Mouse (Mus musculus) MEL (cell line): Measurements from ENCODE around the gene Acaa1a. TPM values are rescaled to one million over a fixed set of nuclear protein-coding genes. Genes with fewer than 3 reads are reported as not detected.

Source experiments
- DNase-seq: peaks from one replicate; pipeline ENCODE4 v3.0.0; 2011; ENCODE audit warnings: low read depth, low spot score
- H3K27ac ChIP-seq: 2 replicates; pipeline ENCODE4 v1.5.1; 2012; ENCODE audit warnings: low read depth, mild to moderate bottlenecking, control low read depth, low read length, moderate library complexity; ENCODE audit not compliant: control insufficient read depth
- H3K27me3 ChIP-seq, 2 experiments: fragments of 150-350 bp in 1 of 2; sonication (generic) in 1 of 2; 2 replicates each; pipeline ENCODE4 v1.6.1; 2012; ENCODE audit warnings: low read length in 2 of 2, mild to moderate bottlenecking in 2 of 2, improper control_type of control experiment in 1 of 2, moderate library complexity in 1 of 2; ENCODE audit not compliant: insufficient read depth in 2 of 2, control insufficient read depth in 1 of 2
- H3K36me3 ChIP-seq, 2 experiments: 2 replicates each; pipeline ENCODE4 v1.6.1; 2012 to 2014; ENCODE audit warnings: low read length in 2 of 2, improper control_type of control experiment in 1 of 2, inconsistent platforms in 1 of 2, mild to moderate bottlenecking in 1 of 2; ENCODE audit not compliant: insufficient read depth in 2 of 2, control insufficient read depth in 1 of 2
- H3K4me1 ChIP-seq, 2 experiments: fragments of 150-350 bp in 1 of 2; sonication (generic) in 1 of 2; 2 replicates each; pipeline ENCODE4 v1.6.1; 2012; ENCODE audit warnings: low read length in 2 of 2, improper control_type of control experiment in 1 of 2, mild to moderate bottlenecking in 1 of 2; ENCODE audit not compliant: insufficient read depth in 2 of 2, control insufficient read depth in 1 of 2
- H3K4me3 ChIP-seq, 2 experiments: fragments of 150-350 bp in 1 of 2; sonication (generic) in 1 of 2; 2 replicates each; pipeline ENCODE4 v1.5.1; 2012; ENCODE audit warnings: low read depth in 2 of 2, low read length in 2 of 2, mild to moderate bottlenecking in 2 of 2, moderate library complexity in 2 of 2, control low read depth in 1 of 2, improper control_type of control experiment in 1 of 2; ENCODE audit not compliant: control insufficient read depth in 1 of 2, insufficient read depth in 1 of 2
- H3K79me2 ChIP-seq: 2 replicates; pipeline ENCODE4 v1.6.1; 2012; ENCODE audit warnings: mild to moderate bottlenecking, low read length, moderate library complexity; ENCODE audit not compliant: control insufficient read depth, poor library complexity, insufficient read depth
- H3K9ac ChIP-seq: 2 replicates; pipeline ENCODE4 v1.6.1; 2012; ENCODE audit warnings: low read depth, mild to moderate bottlenecking, control low read depth, low read length, moderate library complexity; ENCODE audit not compliant: control insufficient read depth, poor library complexity, severe bottlenecking
- H3K9me3 ChIP-seq: fragments of 150-350 bp; sonication (generic); replicated peaks from 2 replicates; pipeline ENCODE4 v1.6.1; 2012; ENCODE audit warnings: mild to moderate bottlenecking, low read length, improper control_type of control experiment, moderate library complexity; ENCODE audit not compliant: insufficient read depth
- CHD1 ChIP-seq: IDR thresholded peaks from 2 replicates; pipeline ENCODE4 v1.6.1; 2012; ENCODE audit warnings: low read depth, mild to moderate bottlenecking, inconsistent platforms, low read length, improper control_type of control experiment
- CHD2 ChIP-seq: IDR thresholded peaks from 2 replicates; pipeline ENCODE4 v1.6.1; 2011; ENCODE audit warnings: low read length, improper control_type of control experiment
- E2F4 ChIP-seq: IDR thresholded peaks from 2 replicates; pipeline ENCODE4 v1.6.1; 2011; ENCODE audit warnings: low read depth, low read length, improper control_type of control experiment, borderline replicate concordance
- EP300 ChIP-seq, 2 experiments: IDR thresholded peaks; 2 replicates each; pipeline ENCODE4 v1.6.1; 2011; ENCODE audit warnings: improper control_type of control experiment in 2 of 2, low read length in 2 of 2, low read depth in 1 of 2, mild to moderate bottlenecking in 1 of 2
- GABPA ChIP-seq: IDR thresholded peaks from 2 replicates; pipeline ENCODE4 v1.6.1; 2012; ENCODE audit warnings: low read depth, mild to moderate bottlenecking, inconsistent platforms, low read length, improper control_type of control experiment, moderate library complexity
- JUND ChIP-seq: IDR thresholded peaks from 2 replicates; pipeline ENCODE4 v1.6.1; 2011; ENCODE audit warnings: low read depth, mild to moderate bottlenecking, improper control_type of control experiment, low read length
- MAX ChIP-seq: IDR thresholded peaks from 2 replicates; pipeline ENCODE4 v1.6.1; 2011; ENCODE audit warnings: low read length, improper control_type of control experiment
- MXI1 ChIP-seq: IDR thresholded peaks from 2 replicates; pipeline ENCODE4 v1.6.1; 2011; ENCODE audit warnings: mild to moderate bottlenecking, low read depth, low read length, improper control_type of control experiment
- POLR2AphosphoS2 ChIP-seq: IDR thresholded peaks from 2 replicates; pipeline ENCODE4 v1.6.1; 2011; ENCODE audit warnings: low read length, improper control_type of control experiment
- POLR2AphosphoS5 ChIP-seq: IDR thresholded peaks from 2 replicates; pipeline ENCODE4 v1.6.1; 2012; ENCODE audit warnings: low read depth, borderline replicate concordance, mild to moderate bottlenecking, inconsistent platforms, low read length, moderate library complexity, mixed read lengths
- RAD21 ChIP-seq: IDR thresholded peaks from 2 replicates; pipeline ENCODE4 v1.6.1; 2011; ENCODE audit warnings: mild to moderate bottlenecking, low read depth, low read length, improper control_type of control experiment
- TAL1 ChIP-seq: IDR thresholded peaks from 2 replicates; pipeline ENCODE4 v1.6.1; 2012; ENCODE audit warnings: mild to moderate bottlenecking, inconsistent platforms, low read length, moderate library complexity, mixed read lengths
- TBP ChIP-seq: IDR thresholded peaks from 2 replicates; pipeline ENCODE4 v1.8.0; 2011; ENCODE audit warnings: low read depth, low read length, improper control_type of control experiment
- TCF12 ChIP-seq: IDR thresholded peaks from 2 replicates; pipeline ENCODE4 v1.6.1; 2014; ENCODE audit warnings: low read depth, mild to moderate bottlenecking, inconsistent platforms, low read length, improper control_type of control experiment, moderate library complexity
- USF1 ChIP-seq: IDR thresholded peaks from 2 replicates; pipeline ENCODE4 v1.6.1; 2014; ENCODE audit warnings: low read depth, mild to moderate bottlenecking, inconsistent platforms, low read length, improper control_type of control experiment, moderate library complexity
- USF2 ChIP-seq, 2 experiments: IDR thresholded peaks; 2 replicates each; pipeline ENCODE4 v1.6.1; 2011 to 2012; ENCODE audit warnings: improper control_type of control experiment in 2 of 2, low read length in 2 of 2, borderline replicate concordance in 1 of 2, inconsistent platforms in 1 of 2, low read depth in 1 of 2, mild to moderate bottlenecking in 1 of 2; ENCODE audit not compliant: insufficient read depth in 1 of 2
- ZKSCAN1 ChIP-seq: IDR thresholded peaks from 2 replicates; pipeline ENCODE4 v1.6.1; 2012; ENCODE audit warnings: low read depth, mild to moderate bottlenecking, inconsistent platforms, low read length, improper control_type of control experiment, moderate library complexity
- ZNF384 ChIP-seq: IDR thresholded peaks from 2 replicates; pipeline ENCODE4 v1.6.1; 2012; ENCODE audit warnings: low read depth, mild to moderate bottlenecking, inconsistent platforms, low read length, improper control_type of control experiment
- polyA plus RNA-seq, 2 experiments: library from polyadenylated mRNA; stranded (reverse) in 1 of 2; unstranded in 1 of 2; fragments of >175 nt in 1 of 2; fragments of >200 nt in 1 of 2; gene quantifications; 2 replicates each; pipeline versions ENCODE4 v1.2.1 to v1.2.4; 2012; ENCODE audit warnings: low replicate concordance in 2 of 2, low read depth in 1 of 2; ENCODE audit not compliant: insufficient read length in 2 of 2, insufficient read depth in 1 of 2, missing spikeins in 1 of 2
- total RNA-seq: library from RNA; depleted of rRNA; stranded (reverse); fragments of 300-350 nt; gene quantifications from 2 replicates; pipeline ENCODE4 v1.2.3, GENCODE M21; 2012

The Acaa1a gene
- total and polyA plus RNA-seq, 3 experiments: 19.5 to 22.1 TPM; not detected in 1

GRCm38 (mm10) chr9:119338350-119338749 is 1.1 kb upstream of the Acaa1a start:
- TF ChIP-seq USF1: no peak
- TF ChIP-seq MAX: no peak
- no peak for TF ChIP-seq EP300 (IDR thresholded peaks at IDR 0.05; ENCODE audit: low read depth in 1 of 2, low read length in 2 of 2)
- no peak for TF ChIP-seq ZNF384
- TF ChIP-seq MXI1: no peak
- TF ChIP-seq ZKSCAN1: no peak
- no peak for TF ChIP-seq USF2 (IDR thresholded peaks at IDR 0.05; ENCODE audit: borderline replicate concordance in 1 of 2, insufficient read depth in 1 of 2, low read depth in 1 of 2, low read length in 2 of 2)
- TF ChIP-seq TBP: no peak
- no peak for TF ChIP-seq TAL1
- TF ChIP-seq POLR2AphosphoS2: no peak
- TF ChIP-seq E2F4: no peak
- TF ChIP-seq CHD1: no peak
- TF ChIP-seq GABPA: no peak
- no peak for TF ChIP-seq JUND
- no peak for TF ChIP-seq POLR2AphosphoS5
- no peak for TF ChIP-seq TCF12
- TF ChIP-seq, all 39 proteins: peak for 0
- no peaks in the 10 kb centered on the region for H3K27me3 ChIP-seq
- no peak overlapping the region for H3K27ac ChIP-seq
- peaks cover 0 to 9% of the 10 kb centered on the region in 2 experiments; a peak in 2 of 4 replicates for H3K36me3 ChIP-seq
- H3K4me1 ChIP-seq: peaks cover 2 to 22% of the 10 kb centered on the region in 2 experiments; a peak in 3 of 4 replicates
- peaks cover 9% of the 10 kb centered on the region for H3K79me2 ChIP-seq
- no peak overlapping the region for H3K4me3 ChIP-seq
- no peaks in the 10 kb centered on the region for H3K9me3 ChIP-seq
- H3K9ac ChIP-seq: no peak overlapping the region
- DNase-seq: no peak

DNA sequence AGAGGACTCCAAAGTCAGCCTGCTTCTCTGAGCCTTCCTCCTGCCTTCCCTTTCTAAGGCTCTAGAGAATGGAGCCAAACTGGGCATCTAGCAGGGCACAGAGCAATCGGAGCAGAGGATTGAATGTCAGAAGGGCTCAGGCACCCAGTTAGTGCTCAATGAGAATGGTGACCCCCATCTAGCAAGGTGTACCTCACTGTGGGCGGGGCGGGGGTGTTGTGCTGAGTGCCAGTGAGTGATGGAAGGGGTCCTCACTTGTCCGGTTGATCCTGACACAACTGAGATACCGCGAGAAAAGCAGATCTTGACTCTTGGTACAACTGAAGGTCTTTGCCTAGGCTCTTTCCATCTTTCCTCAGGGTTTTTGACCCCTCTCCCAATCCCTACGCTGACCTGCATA is 370 bp upstream of the Acaa1a start:
- DNase-seq: no peak
- Histone ChIP-seq H3K4me3 (peak overlapping the region; percentile 77 to 92), H3K27ac (peak overlapping the region; percentile 85; the same call in 1 of the 2 replicates), H3K4me1 (peaks cover 1 to 15% of the 10 kb centered on the region in 2 experiments; a peak in 3 of 4 replicates), H3K27me3 (no peaks in the 10 kb centered on the region), H3K9ac (peak overlapping the region; percentile 92), H3K79me2 (peaks cover 9% of the 10 kb centered on the region), H3K9me3 (no peaks in the 10 kb centered on the region), H3K36me3 (peaks cover 0 to 6% of the 10 kb centered on the region in 2 experiments; a peak in 2 of 4 replicates)
- TF ChIP-seq RAD21: no peak
- TF ChIP-seq CHD2: peak; percentile 23; the same call in 1 of the 2 replicates
